Mouse (Mus musculus) forebrain, embryonic 13.5 days (tissue): ENCODE data around the gene Rreb1. TPM values are rescaled to one million over a fixed set of nuclear protein-coding genes. Genes with fewer than 3 reads are reported as not detected.
"Not testable (repeated sequence)": the region's sequence is repeated elsewhere in the genome, so short reads cannot be mapped to it uniquely, and the experiment has no call there.

Experiments used
- ATAC-seq: fragments of 200-750 bp; cut with Nextera tagmentation; 2 replicates; pipeline ENCODE4 v1.8.0; 2017
- H3K27ac ChIP-seq: fragments of 300-500 bp; sonication (generic); 2 replicates; pipeline ENCODE4 v1.5.1; 2015; ENCODE audit warnings: inconsistent platforms, mild to moderate bottlenecking, moderate library complexity
- H3K27me3 ChIP-seq: fragments of 300-500 bp; sonication (generic); 2 replicates; pipeline ENCODE4 v1.6.1; 2015; ENCODE audit warnings: mild to moderate bottlenecking, inconsistent platforms
- H3K36me3 ChIP-seq: fragments of 300-500 bp; sonication (generic); 2 replicates; pipeline ENCODE4 v1.6.1; 2015; ENCODE audit warnings: mild to moderate bottlenecking, inconsistent platforms; ENCODE audit not compliant: poor library complexity, severe bottlenecking
- H3K4me1 ChIP-seq: fragments of 300-500 bp; sonication (generic); 2 replicates; pipeline ENCODE4 v1.6.1; 2015; ENCODE audit warnings: inconsistent platforms
- H3K4me2 ChIP-seq: fragments of 300-500 bp; sonication (generic); 2 replicates; pipeline ENCODE4 v1.6.1; 2015; ENCODE audit warnings: inconsistent platforms, mild to moderate bottlenecking, moderate library complexity
- H3K4me3 ChIP-seq: fragments of 300-500 bp; sonication (generic); 2 replicates; pipeline ENCODE4 v1.5.1; 2015; ENCODE audit warnings: mild to moderate bottlenecking, inconsistent platforms
- H3K9ac ChIP-seq: fragments of 300-500 bp; sonication (generic); 2 replicates; pipeline ENCODE4 v1.6.1; 2015; ENCODE audit warnings: mild to moderate bottlenecking, inconsistent platforms
- H3K9me3 ChIP-seq: fragments of 300-500 bp; sonication (generic); replicated peaks from 2 replicates; pipeline ENCODE4 v1.6.1; 2016; ENCODE audit warnings: inconsistent platforms
- WGBS: fragments of 180-500 bp; shearing (Covaris S2); methylation state at CpG from one replicate; pipeline ENCODE4 v1.1.7; 2015; 5-methylcytosine and 5-hydroxymethylcytosine counted together
- polyA plus RNA-seq: library from polyadenylated mRNA; unstranded; fragments of >200 nt; fragmentation: Nextera tagmentation; extraction: Ambion mirVana; gene quantifications from 2 replicates; pipeline ENCODE4 v1.2.1, GENCODE M21; 2015

The Rreb1 gene
- polyA plus RNA-seq, 1 experiment from 2014 or later, result 1.7 TPM

DNA sequence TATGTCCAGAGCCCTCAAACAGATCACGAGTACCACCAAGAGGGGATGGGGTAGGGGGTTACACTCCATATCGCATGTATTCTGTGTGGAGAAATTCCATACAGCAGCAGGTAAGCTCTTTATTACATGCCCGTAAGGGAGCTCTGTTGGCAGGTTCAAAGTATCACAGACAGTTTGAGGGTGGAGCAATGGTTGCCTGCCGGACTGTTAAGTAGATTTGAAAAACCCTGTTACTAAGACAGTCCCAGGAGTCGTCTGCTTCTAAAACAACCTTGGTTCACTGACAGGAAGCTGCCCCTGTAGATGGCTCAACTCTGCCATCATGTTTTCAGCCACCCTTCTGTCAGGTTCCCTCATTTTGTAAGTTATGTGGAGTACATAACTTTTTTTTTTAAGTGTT is 54.3 kb downstream of the Rreb1 start:
- peaks cover 11% of the 10 kb centered on the region for H3K4me1 ChIP-seq
- 30% methylated on average over 5 of the region's 5 CpGs for WGBS
- H3K27ac ChIP-seq, result no peak overlapping the region
- H3K9me3 ChIP-seq, result no peaks in the 10 kb centered on the region
- no peak overlapping the region for H3K9ac ChIP-seq
- ATAC-seq, result no peak
- H3K4me3 ChIP-seq, result no peak overlapping the region
- peaks cover 43% of the 10 kb centered on the region for H3K27me3 ChIP-seq
- H3K4me2 ChIP-seq, result no peak overlapping the region
- no peaks in the 10 kb centered on the region for H3K36me3 ChIP-seq

DNA sequence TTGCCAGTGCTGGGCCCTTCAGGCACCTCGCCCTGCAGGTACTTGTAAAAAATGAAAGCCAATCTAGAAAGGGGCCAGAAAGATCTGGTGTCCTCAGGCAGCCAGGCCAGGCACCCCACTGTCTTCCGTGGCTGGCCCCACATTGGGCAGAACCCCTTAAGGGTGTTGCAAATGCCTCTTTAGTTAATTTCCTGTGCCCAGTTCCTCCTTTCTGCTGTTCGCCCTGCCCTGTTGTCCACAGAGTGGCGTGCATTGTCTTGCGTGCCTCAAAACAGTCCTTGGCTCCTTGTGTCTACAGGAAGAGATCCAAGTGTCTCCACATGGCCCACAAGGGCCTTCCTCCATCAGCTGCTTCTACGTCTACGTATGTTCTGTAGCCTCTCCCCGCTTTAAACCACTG is 55.3 kb downstream of the Rreb1 start:
- Histone ChIP-seq H3K4me3 (no peak overlapping the region), H3K9ac (no peak overlapping the region), H3K27me3 (peaks cover 33% of the 10 kb centered on the region), H3K36me3 (no peaks in the 10 kb centered on the region), H3K4me1 (peaks cover 6% of the 10 kb centered on the region), H3K9me3 (no peaks in the 10 kb centered on the region), H3K4me2 (no peak overlapping the region), H3K27ac (no peak overlapping the region)
- no peak for ATAC-seq
- WGBS, result 70% methylated on average over 8 of the region's 8 CpGs

DNA sequence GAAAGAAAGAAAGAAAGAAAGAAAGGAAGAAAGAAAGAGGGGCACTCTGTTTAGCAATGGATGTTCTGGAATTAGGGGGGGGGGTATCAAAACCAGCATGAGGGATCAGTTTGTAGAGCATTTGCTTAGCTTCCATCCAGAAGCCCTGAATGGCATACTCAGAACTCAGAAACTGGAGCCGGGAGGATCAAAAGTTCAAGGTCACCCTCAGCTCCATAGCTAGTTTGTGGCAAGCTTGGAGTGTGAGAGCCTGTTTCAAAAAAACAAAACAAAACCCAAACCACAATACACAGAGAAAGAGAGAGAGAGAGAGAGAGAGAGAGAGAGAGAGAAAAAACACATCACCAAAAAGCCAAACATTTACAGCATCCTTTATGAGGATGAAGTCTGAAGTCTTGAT is 57.1 kb downstream of the Rreb1 start:
- Histone ChIP-seq H3K4me1 (peaks cover 6% of the 10 kb centered on the region), H3K9me3 (no peaks in the 10 kb centered on the region), H3K27me3 (peaks cover 19% of the 10 kb centered on the region), H3K36me3 (no peaks in the 10 kb centered on the region), H3K4me3 (no peak overlapping the region), H3K4me2 (no peak overlapping the region), H3K9ac (no peak overlapping the region), H3K27ac (no peak overlapping the region)
- 89% methylated on average over 1 of the region's 1 CpGs for WGBS
- no peak for ATAC-seq

DNA sequence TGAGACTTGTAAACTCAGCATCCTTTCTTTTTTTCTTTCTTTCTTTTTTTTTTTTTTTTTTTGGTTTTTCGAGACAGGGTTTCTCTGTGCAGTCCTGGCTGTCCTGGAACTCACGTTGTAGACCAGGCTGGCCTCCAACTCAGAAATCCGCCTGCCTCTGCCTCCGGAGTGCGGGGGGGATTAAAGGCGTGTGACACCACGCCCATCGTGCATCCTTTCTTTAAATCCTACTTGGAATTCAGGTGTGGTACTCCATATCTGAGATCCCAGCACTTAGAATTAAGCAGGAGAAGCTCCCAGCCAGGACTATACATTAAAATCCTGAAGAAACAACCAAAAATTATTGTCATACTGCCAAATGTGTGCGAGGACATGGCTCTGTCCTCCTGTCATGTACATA is 57.6 kb downstream of the Rreb1 start:
- not testable (repeated sequence) for H3K4me3 ChIP-seq, H3K9me3 ChIP-seq, H3K4me2 ChIP-seq, H3K9ac ChIP-seq, H3K36me3 ChIP-seq, H3K27ac ChIP-seq, ATAC-seq, H3K4me1 ChIP-seq
- peaks cover 14% of the 10 kb centered on the region for H3K27me3 ChIP-seq
- 90% methylated on average over 9 of the region's 9 CpGs for WGBS

DNA sequence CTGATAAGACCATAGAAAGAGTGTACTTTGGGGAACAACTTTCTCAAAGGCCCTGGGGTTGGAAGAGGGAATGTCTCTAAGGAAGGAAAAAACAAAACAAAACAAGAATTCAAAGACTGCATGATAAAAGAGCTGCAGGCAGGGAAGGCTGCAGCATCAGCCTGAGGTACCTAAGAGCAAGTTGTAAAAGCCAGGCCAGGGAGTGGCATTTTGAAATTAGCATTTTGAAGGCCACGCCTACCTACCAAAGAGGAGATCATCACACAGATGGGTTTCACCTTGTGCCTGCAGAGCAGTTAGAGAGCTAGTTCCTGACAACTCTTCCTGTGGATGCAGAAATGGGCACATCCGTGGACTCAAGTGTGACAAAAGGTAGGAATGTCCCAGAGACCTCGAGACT is 59.2 kb downstream of the Rreb1 start:
- Histone ChIP-seq H3K4me3 (no peak overlapping the region), H3K9me3 (no peaks in the 10 kb centered on the region), H3K27me3 (peaks cover 8% of the 10 kb centered on the region; the same call in 1 of the 2 replicates), H3K4me2 (no peak overlapping the region), H3K4me1 (no peaks in the 10 kb centered on the region), H3K36me3 (no peaks in the 10 kb centered on the region), H3K9ac (no peak overlapping the region), H3K27ac (no peak overlapping the region)
- WGBS, result 77% methylated on average over 3 of the region's 3 CpGs
- no peak for ATAC-seq

DNA sequence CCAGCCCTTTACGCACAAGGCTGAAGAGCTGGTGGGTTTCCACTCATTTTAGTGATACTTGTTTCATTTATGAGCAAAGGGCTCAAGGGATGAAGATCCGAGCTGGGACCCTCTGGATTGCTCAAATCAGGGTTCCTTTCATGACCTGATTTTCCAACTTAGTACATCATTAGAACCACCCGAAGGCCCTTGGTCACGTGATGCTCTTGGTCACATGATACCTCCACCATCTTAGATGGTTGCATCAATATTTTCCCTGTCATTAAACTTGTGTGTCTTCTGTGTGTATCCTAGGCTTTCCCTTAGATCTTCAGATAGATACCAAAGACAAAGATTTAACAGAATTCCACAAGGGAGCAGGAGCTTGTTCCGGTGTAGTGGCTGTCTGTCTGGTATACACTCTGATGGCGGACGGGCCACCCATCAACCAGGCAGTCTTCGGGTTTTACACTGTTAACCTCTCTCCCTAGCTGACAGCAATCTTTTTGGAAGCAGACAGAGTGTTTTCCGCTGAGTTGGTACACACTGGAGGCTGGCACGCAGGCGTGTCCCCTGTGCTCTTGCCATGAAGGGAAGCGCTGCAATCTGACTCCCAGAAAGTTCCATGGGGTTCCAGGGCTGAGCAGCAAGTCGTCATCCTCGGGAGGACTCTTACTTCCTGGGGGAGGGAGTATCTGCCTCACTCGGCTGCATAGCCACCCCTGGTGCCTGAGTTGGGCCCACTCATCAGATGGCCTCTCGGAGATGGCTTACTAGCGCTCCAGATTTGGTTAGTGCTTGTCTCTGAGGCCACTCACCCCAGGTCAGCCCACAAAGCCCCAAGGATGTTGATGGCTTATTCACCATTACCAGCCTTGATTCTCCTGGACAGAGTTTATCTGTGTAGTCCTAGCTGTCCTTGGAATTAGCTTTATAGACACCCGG is 60.3 kb downstream of the Rreb1 start:
- H3K4me3 ChIP-seq, result no peak overlapping the region
- no peak overlapping the region for H3K4me2 ChIP-seq
- 89% methylated on average over 18 of the region's 18 CpGs for WGBS
- H3K4me1 ChIP-seq, result no peaks in the 10 kb centered on the region
- no peaks in the 10 kb centered on the region for H3K27me3 ChIP-seq
- no peak overlapping the region for H3K27ac ChIP-seq
- H3K9ac ChIP-seq, result no peak overlapping the region
- H3K9me3 ChIP-seq, result no peaks in the 10 kb centered on the region
- no peak for ATAC-seq
- no peaks in the 10 kb centered on the region for H3K36me3 ChIP-seq

DNA sequence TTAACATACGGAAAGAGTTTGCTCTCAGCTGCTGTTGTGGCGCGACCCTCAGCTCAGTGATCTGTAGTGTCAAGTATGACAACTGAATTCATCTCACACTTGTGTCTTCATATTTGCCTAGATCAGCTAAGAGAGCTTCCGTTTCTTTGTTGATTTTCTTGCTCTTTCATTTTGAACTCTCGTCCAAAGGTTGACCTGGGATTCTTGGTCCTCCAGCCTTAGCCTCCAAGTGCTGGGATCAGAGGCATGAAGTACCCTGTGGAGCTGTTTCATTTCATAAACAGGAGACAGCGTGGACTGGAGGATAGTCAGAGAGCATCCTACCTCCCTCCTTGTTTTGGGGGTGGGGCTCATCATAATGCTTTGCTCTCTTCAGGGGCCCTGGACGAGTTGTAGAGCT is 65.0 kb downstream of the Rreb1 start:
- WGBS, result 86% methylated on average over 7 of the region's 7 CpGs
- ATAC-seq, result no peak
- Histone ChIP-seq H3K9me3 (no peaks in the 10 kb centered on the region), H3K27me3 (no peaks in the 10 kb centered on the region), H3K9ac (no peak overlapping the region), H3K4me2 (no peak overlapping the region), H3K4me3 (no peak overlapping the region), H3K4me1 (no peaks in the 10 kb centered on the region), H3K36me3 (no peaks in the 10 kb centered on the region), H3K27ac (no peak overlapping the region)

DNA sequence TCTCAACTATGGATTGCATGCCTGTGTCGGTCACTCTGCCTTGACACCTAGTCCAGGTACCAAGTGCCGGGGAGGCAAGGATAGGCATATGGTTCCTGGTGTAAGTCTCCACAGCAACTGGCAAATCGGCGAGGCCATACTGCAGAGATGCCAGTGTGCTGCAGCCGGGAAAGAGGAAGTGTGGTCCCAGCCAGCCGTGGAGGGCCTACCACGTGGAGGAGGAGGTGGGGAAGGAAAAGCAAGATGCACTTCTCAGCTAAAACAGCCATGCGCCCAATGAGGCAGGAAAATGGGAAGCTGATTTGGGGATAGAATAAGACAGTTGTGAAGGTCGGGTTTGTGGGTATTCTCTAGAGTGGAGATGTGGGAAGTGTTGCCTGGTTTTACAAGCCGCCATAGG is 65.6 kb downstream of the Rreb1 start:
- H3K4me1 ChIP-seq, result no peaks in the 10 kb centered on the region
- no peak overlapping the region for H3K9ac ChIP-seq
- no peaks in the 10 kb centered on the region for H3K36me3 ChIP-seq
- no peak overlapping the region for H3K4me2 ChIP-seq
- no peaks in the 10 kb centered on the region for H3K27me3 ChIP-seq
- no peak overlapping the region for H3K4me3 ChIP-seq
- ATAC-seq, result no peak
- H3K27ac ChIP-seq, result no peak overlapping the region
- no peaks in the 10 kb centered on the region for H3K9me3 ChIP-seq
- WGBS, result 89% methylated on average over 10 of the region's 10 CpGs

DNA sequence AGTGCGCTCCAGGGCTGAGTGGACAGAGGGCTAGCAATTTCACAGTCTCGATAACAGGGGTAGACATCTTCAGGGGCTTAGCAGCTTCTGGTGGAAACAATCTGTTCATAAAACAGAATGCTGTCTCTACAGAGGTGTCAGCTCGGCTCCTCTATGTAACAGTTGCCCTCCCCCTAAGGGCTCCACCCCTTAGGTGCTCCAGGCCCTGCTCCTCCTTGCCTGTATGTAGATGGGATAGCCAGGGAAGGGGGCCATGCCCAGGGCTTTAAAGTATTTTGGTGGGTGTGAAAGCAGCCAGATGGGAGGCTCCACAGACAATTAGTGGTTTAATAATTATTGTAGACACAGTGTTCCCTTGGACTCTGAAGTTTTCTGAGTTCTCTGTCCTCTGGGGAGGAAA is 67.0 kb downstream of the Rreb1 start:
- no peak overlapping the region for H3K4me3 ChIP-seq
- no peak overlapping the region for H3K27ac ChIP-seq
- no peaks in the 10 kb centered on the region for H3K4me1 ChIP-seq
- H3K4me2 ChIP-seq, result no peak overlapping the region
- 69% methylated on average over 3 of the region's 3 CpGs for WGBS
- no peaks in the 10 kb centered on the region for H3K36me3 ChIP-seq
- no peak overlapping the region for H3K9ac ChIP-seq
- ATAC-seq, result no peak
- H3K9me3 ChIP-seq, result no peaks in the 10 kb centered on the region
- no peaks in the 10 kb centered on the region for H3K27me3 ChIP-seq

DNA sequence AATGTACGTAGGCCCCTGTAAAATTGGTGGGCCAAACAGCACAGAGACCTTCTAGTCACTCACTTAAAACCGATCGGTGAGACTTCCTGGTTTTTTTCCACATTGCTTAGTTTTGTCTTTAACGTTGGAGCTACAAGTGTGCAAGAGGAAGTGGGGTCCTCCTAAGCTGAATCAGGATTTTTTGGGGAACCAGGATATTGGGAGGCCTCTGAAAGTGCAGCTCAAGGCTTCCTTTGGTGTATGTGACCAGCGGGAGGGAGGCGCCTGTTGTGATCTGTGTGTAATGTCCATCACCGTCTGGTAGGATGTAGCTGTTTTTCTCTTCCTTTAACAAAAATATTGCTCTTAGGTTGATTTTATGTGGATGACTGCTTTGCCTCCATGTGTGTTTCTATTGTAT is 67.4 kb downstream of the Rreb1 start:
- WGBS, result 86% methylated on average over 7 of the region's 7 CpGs
- Histone ChIP-seq H3K4me3 (no peak overlapping the region), H3K9ac (no peak overlapping the region), H3K27me3 (no peaks in the 10 kb centered on the region), H3K27ac (no peak overlapping the region), H3K4me2 (no peak overlapping the region), H3K4me1 (no peaks in the 10 kb centered on the region), H3K36me3 (no peaks in the 10 kb centered on the region), H3K9me3 (no peaks in the 10 kb centered on the region)
- no peak for ATAC-seq

DNA sequence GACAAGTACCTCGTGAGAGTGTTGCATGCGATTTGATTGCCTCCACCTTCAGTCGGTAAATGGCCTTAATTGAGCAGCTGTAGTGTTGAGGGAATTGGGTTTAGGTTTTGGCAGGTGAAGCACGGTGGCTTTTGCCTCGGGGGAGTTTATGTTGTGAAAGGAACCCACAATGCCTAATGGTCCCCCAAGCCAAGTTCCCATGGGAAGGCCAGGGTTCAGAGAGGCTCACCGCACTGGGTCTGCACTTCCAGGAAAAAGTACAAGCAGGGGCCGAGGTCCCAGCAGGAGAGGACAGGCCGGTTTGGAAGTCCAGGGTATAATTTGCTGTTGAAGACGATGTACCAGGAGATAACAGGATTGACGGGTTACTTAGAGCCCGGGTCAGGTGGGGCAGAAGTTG is 68.3 kb downstream of the Rreb1 start:
- Histone ChIP-seq H3K4me3 (no peak overlapping the region), H3K4me2 (no peak overlapping the region), H3K27me3 (no peaks in the 10 kb centered on the region), H3K9ac (no peak overlapping the region), H3K9me3 (no peaks in the 10 kb centered on the region), H3K36me3 (no peaks in the 10 kb centered on the region), H3K4me1 (no peaks in the 10 kb centered on the region), H3K27ac (no peak overlapping the region)
- WGBS, result 84% methylated on average over 11 of the region's 11 CpGs
- no peak for ATAC-seq

DNA sequence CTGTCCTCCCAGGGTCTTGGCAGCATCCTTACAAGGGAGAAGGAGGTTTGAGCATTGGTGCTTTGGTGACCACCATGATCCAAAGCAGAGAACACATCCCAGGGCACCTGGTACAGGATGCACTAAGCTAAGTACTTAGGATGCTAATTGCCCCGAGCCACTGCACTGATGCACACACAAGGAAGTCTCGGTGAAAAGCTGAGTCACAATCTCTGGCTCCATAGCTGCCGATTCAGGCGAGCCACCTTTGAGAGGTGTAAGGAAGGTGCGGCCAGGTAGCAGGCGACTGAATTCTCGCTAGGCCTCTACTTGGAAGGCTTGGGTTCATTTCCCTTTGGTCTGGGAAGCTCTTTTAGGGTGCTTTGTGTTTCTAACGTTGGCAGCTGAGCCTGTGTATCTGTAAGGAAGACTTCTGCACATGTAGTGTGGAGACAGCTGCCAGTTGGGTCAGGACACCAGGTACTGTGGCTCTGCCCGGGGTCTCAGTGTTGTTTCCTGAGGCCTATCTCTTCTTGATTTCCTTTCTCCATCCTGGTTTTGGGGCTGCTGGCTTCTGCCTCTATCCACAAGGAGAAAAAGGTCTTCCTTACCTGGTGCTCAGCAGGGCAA is 68.9 kb downstream of the Rreb1 start:
- H3K9ac ChIP-seq, result no peak overlapping the region
- 79% methylated on average over 9 of the region's 9 CpGs for WGBS

More for the DNA sequence above, 68.9 kb downstream of the Rreb1 start:
- Histone ChIP-seq H3K4me3 (no peak overlapping the region), H3K27me3 (no peaks in the 10 kb centered on the region), H3K4me1 (no peaks in the 10 kb centered on the region), H3K36me3 (no peaks in the 10 kb centered on the region), H3K27ac (no peak overlapping the region), H3K9me3 (no peaks in the 10 kb centered on the region), H3K4me2 (no peak overlapping the region)
- no peak for ATAC-seq
